Mouse (Mus musculus) cerebellum, adult 11 months (tissue): ENCODE results near the gene Pank2.
"Not testable (repeated sequence)": the region's sequence is repeated elsewhere in the genome, so short reads cannot be mapped to it uniquely, and the experiment has no call there.

Experiments used
- DNase-seq: peaks from one replicate; pipeline ENCODE4 v3.0.0; 2022

Pank2 gene

DNA sequence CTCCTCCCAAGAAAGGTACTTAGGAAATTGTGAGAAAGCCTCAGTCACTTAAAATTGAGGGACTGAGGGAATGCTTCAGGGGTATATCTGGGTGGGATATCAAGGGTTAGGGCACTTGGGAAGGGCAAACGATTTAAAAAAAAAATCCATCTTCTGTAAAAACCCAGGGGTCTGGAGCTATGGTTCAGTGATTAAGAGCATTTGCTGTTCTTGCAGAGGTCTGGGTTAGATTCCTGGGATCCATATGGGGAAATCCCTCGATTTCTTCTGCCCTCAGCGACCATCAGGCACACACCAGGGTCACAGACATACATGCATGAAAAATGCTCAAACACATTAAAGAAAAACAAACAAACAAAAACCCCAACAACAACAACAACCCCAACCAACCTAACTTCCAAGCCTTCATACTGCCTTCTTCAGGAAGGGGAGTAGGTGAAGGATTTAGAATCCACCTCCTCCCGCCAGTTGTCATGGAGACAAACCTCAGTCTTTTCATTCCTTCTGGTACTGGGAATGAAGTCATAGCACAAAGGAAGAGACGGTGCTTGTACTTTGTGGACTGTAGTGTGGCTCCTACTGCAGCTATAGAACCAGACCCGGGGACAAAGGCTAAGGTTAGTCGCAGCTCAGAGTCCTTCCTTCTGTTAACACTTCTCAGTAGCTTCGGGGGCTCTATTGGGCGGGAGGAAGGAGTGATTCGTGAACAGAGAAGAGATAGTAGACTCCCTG is 648 bp upstream of the Pank2 start:
- DNase-seq, result no peak

DNA sequence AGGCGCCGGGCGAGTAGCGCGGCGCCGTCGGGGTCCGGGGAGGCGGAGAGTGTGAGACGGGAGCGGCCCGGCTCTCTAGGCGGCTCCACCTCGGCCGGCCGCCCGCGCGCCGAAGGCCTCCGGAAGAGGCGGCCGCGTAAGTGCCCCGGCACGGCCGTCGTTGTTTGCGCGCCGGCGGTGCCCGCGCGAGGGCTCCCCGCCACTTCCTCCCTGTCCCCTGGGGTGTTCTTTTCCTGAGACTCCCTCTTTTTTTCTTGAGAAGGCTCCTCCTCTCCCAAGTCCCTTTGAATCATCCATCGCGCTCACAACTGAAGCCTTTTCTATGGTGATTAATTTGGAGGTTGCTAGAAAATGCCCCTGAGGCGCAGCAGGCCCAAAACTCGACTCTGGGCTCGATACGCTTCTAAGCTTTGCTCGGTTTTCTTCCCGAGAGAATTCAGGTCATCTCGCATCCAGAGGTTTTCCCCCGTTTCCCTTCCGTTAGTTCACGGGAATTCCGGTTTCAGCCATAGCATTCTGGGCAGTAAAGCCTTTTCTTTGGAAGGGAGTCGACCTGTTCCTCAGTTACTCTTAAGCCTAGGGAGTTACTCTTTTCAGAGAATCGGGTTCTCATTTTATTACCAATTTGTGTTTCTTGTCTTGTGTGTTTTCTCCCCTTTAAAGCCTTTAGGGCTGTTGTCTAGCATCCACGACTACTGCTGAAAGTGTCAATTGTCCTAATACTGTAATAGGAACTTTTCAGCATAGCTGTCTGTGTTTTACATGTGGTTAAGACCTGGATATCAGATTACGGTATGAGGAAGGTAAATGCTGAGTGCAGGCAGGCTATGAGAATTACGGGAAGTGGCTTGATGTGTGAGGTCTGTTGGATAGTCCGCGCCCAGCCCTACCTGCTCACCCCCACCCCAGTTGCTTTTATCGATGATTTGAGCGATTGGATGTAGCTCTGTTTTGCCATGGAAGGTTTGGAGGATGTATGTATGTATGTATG is 680 bp downstream of the Pank2 start:
- no peak for DNase-seq

DNA sequence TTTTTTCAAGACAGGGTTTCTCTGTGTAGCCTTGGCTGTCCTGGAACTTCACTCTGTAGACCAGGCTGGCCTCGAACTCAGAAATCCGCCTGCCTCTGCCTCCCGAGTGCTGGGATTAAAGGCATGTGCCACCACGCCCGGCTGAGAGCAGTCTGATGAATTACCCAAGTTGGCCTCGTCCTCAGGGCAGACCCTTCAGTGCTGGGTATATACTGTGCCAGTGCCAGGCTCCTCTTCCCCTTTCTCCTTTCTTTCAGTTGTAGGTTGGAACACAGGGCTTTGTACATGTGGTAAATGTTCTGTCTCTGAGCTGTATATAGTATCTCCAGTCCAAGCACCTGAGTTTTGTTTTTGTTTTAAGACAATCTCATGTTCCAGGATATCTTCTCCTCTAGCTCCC is 1.7 kb downstream of the Pank2 start:
- DNase-seq, result no peak

DNA sequence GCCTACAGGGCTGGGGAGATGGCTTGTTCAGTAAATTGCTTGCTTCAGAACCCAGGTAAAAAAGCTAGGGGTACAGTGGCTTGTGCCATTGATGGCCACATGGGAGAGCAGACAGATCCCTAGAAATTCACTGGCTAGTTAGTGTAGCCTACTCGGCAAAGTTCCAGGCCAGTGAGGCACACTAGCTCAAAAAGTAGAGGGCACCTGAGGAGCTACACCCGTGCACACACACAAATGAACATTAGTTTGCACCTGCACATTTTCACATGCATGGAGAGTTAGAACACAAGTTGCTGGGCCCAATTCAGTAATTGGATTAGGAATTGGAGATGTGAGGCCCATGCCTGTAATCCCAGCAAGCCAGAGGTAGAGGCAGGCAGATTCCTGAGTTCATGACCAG is 2.8 kb downstream of the Pank2 start:
- DNase-seq, result no peak

DNA sequence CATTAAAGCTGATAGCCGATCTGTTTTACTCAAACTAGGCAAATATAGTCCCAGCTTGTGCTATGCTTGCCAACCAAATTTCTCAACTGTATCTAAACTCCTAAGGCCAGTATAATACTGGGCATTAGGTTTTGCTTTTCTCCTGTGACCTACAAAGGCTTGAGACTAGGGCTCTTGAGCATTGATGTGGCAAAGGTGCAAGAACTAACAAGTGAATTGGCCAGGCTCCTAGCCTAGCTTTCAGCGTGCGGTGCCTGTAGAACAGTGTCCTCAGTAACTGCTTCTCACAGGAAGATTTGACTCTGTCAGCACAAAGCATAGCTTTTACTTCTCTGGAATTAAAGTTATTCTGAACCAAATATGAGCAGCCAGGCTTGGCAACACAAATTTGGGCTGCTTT is 13.2 kb downstream of the Pank2 start:
- no peak for DNase-seq

DNA sequence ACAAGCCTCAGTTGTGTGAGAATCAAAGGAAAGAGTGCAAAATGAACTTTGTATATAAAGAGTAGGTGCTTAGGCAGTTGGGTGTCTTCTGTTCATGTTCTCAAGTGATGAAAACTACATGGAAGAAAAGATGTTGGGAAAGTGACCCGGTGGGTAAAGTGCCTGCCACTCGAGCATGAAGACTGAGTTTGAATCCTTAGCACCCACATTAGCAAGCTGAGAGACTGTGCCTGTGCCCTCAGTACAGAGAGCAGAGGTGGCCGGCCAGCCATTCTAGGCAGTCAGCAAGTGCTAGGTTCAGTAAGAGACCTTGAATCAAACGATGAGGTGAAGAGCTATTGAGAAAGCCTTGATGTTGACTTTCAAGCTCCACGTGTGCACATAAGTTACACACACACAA is 14.4 kb downstream of the Pank2 start:
- no peak for DNase-seq

DNA sequence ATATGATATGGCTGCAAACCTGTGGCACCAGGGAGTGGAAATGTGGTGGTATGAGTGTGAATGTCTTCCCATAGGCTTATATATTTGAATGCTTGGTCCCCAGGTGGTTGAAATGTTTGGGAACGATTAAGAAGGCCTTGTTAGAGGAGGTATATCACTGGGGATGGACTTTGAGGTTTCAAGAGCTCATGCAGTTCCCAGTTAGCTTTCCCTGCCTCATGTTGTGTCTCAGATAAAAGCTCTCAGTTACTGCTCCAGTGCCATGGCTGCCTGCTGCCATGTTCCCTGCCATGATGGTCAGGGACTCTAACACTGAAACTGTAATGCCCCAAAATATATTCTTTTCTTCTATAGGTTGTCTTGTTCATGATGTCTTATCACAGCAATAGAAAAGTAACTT is 19.3 kb downstream of the Pank2 start:
- DNase-seq, result no peak

DNA sequence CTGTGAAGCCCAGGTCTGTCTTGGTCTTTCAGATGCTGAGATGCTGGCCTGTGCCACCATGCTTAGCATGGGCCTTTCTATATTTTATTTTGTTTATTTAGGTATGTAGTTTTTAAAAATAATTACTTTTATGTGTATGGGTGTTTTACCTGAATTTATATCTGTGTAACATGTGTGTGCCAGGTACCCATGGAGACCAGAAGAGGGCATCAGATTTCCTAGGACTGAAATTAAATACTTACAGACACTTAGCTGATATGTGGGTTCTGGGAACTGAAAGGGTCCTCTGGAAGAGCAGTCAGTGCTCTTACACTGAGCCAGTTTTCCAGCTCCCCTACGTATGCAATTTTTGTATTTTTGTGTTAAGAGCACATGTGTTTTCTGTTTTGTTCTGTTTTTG is 24.0 kb downstream of the Pank2 start:
- no peak for DNase-seq

DNA sequence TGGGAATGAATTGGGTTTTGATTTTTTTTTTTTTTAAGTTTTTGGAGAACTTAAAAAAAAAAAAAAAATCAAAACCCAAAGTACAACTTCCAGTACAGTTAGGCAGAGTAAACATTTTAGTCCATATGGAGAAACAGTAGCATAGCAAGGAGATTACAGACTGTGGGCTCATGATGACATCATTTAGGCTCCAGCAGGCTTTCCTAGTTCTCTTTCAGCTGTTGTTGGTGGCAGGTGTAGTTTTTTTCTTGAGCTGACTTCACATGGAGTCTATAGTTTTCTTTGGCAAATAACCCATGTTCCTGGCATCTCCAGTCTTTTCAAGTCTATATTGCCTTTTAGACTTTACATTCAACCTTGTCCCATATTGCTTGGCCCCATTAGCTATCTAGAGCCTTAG is 28.4 kb downstream of the Pank2 start:
- no peak for DNase-seq

DNA sequence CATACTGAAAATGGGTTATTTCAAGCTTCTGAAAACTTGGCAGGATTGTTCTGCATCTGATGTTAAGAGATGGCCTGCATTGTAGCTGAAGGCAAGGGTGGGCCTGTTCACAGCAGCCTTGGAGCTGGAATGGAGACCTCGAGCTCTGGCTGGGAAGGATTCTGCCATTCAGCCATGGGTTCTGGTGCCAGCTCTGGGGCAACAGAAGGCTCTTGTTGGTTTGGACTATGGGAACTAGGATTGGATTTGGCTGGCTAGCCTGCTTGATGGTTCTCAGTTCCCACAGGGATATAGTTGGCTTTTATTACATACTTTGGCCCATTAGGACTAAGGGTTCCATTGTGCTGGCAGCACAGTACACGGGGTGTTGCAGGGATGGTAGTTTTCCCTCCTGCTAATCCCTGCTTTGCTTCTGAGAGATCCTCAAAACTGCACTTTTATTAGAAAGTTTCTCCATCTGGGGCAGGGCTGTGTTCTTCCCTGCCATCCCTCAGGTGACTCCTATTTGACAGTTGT is 34.5 kb downstream of the Pank2 start:
- no peak for DNase-seq

DNA sequence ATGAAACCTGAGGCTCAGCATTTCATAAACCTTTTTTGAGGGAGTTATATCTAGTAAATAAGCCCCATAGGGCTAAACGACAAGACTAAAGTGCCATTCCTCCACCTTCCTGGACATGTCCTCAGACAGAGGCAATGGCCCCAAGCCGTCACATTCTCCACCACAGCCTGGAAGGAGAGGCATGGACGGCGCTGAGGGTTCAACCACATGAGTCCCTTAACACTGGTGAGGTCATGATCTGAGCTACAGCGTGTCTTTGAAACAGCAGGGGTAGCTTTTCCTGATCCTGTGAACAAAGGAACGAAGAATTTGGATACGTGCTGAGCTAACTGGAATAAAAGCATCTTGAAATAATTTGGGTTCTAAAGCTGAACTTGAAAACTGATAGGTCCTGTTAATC is 36.4 kb downstream of the Pank2 start:
- not testable (repeated sequence) for DNase-seq

DNA sequence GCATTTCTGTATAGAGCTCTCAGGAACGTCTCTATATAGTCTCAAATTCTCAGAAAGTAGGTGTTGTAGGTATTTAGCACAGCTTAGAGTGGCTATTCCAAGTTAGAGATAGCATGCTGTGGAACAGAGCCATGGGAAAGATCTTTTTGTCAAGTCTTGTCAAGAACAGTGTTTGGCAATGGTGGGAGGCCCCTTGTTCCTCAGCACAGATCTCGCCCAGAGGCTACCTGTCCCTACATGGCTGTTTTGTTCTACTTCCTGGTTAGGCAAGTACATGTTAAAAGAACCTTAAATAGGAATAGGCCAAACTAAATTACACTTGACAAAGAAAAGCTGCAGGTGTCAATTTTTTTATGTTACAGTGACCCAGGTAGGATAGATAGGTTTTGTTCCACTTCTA is 38.2 kb downstream of the Pank2 start:
- DNase-seq, result no peak

DNA sequence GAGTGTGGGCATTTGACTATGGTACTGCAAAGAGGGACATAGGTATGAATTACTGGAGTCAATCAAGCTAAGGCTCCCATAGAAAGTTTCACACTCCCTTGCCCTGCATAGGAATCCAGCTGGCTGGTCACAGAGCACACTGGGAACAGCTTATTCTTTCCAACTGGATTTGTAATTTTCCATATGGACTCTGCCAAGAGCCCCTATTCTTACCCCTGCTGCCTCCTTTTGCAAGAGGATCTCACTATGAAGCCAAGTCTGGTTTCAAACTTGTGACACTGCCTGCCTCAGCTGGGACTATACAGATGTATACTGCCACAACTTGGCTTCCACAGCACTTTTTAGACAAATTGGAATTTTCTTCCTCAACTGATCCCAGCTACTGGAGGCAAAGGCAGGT is 39.3 kb downstream of the Pank2 start:
- no peak for DNase-seq

DNA sequence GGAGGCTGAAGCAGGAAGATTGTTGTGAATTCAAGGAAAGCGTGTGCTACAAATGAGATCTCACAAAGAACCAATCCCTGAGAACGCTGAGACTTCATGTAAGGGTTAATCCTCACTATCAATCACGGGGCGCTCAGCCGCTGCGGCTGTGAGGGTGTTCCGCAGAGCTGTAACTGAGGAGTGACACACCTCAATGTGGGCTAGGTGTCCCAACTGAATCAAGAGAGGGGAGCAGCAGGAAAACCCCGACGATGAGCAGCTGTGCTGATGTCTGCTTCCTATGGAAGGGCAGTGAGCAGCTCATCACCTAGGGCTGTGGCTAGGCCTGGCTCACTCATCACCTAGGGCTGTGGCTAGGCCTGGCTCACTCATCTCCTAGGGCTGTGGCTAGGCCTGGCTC is 42.2 kb downstream of the Pank2 start:
- DNase-seq, result no peak

DNA sequence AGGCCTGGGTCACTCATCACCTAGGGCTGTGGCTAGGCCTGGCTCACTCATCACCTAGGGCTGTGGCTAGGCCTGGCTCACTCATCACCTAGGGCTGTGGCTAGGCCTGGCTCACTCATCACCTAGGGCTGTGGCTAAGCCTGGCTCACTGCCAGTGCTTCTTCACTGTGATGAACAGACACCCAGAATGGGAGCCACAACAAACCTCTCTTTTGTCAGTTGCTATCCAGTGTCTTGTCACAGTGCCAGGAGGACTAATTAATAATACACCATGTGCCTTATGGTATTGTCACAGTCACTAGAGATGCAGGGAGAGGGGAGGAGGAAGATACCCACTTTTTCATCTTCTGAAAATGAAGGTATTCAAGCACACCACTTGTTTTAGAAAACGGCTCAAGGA is 42.9 kb downstream of the Pank2 start:
- DNase-seq, result peak; percentile 15

DNA sequence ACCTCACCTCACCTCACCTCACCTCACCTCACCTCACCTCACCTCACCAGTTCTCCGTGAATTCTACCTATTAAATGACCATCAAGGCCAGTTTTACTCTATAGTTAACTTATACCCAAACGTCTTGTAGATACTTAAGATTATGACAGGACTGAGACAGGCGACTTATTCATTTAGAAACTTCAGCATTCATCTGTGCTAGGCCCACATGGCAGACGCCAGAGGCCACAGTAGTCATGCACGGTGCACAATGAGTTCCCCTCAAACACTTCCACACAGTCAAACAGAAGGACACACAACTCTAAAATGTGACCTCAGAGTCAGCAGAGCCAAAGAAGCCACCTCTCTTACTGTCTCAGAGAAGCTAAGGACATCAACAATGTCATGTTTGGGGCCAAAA is 45.1 kb downstream of the Pank2 start:
- no peak for DNase-seq

DNA sequence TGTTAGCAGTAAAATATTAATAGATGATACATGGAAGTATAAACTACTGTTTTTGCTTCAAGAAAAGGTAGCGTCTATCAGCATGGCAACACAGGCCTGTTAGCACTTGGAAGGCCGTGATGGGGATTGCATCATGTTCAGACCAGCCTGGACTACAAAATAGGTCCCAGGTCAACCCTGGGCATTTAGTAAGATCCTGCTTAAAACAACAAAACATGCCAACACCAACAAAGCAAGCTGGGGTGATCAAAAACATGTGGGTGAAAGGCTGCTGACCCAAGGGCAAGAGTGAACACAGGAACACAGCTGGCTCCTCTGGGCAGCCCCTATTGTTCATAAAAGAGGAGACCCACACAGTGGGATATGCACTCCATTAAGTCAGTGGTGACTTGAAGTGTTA is 45.5 kb downstream of the Pank2 start:
- no peak for DNase-seq

DNA sequence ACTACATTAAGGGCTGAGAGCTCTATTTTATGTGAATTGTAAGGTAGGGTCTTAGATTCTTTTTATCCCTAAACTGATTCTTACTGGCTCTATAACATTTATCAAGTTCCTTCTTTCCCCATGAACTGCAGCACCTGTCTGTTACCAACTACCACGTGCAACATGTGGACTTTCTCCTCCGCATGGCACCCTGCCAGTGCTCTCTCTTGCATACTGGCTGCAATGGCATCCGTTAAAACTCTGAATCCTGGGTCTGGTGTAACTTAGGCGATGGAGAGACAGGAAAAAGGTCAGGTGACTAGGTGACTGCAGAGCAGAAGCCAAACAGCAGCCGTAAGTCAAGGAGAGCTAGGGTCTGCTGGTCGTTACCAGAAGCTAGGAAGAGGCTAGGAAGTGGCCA is 47.0 kb downstream of the Pank2 start:
- no peak for DNase-seq

DNA sequence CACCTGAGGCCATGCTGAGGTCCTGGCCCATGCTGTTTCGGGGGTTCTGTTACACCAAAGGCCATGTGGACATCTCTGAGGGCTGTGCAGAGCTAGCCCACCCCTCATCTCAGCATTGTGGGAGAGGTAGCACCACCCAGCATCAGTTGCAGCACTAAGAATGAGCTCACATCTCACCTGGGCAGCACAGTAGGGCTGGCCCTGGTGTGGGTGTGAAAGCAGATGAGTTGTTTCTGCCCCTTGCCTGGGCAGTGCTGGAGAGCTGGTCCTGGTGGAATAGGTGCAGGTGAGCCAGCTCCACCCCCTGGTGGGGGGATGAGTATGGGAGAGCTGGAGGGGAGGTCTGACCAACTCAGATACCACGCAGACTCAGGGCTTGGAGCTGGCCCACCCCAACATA is 53.9 kb downstream of the Pank2 start:
- no peak for DNase-seq

DNA sequence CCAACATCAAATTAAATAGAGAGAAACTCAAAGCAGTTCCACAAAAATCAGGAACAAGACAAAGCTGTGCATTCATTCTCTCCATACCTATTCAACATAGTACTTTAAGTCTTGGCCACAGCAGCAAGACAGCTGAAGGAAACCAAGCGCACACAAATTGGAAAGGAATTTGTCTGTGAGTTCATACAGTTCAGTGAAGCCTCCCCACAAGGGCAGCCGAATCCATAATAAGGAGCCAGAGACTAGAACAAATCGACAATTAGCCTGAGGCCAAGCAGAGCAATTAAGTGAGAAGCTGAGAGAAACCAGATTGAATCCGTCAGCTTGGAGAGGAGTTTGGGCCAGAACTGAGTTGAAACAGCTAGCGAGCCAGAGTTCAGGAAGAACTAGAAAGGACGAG is 57.1 kb downstream of the Pank2 start:
- DNase-seq, result no peak

DNA sequence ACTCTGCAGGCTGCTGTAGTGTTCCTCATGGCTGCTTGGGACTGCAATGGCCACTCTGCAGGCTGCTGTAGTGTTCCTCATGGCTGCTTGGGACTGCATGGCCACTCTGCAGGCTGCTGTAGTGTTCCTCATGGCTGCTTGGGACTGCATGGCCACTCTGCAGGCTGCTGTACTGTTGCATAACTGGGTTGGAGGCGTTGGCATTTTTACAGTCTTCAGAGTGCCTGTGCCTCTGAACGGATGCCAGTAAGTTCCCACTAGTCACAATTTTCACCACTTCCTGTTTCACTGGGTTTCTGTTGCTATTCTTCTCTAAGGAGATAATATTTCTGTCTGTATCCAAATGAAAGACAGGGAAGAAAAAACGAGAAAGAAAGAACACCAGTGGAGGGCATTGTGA is 58.9 kb downstream of the Pank2 start:
- DNase-seq, result peak; percentile 43

DNA sequence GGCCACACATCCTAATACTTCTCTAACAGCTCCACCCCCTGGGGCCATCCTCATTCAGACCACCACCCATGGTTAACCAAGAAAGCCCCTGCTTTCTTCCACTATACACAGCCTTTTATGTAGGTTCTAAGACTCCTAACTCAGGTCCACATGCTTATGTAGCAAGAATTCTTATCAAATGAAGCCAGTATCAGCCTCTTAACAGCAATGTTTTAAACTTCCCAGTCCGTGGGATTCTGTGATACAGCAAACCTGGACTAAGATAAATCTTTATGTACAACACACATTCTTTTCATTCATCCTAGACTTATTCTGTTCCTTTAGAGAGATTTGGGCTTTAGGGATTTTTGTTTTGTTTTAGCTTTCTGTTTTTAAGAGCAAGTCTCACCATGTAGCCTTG is 61.4 kb downstream of the Pank2 start:
- no peak for DNase-seq

DNA sequence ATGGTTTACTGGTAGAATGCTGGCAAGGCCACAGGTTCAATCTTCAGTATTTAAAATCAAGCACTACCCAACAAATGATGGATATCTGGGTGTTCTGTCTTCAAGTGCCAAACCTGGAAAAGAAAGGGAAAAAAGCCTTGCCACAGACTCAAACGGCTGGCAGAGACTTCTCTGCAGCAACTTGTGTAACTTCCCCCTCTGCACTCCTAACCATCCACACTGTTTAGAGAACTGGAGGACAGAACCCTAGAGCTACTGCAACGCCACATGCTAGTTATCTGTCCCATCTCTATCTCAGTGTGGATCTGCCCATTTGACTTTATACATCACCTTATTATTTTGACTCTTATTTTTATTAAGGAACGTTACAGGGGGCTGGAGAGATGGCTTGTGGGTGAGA is 63.7 kb downstream of the Pank2 start:
- no peak for DNase-seq

DNA sequence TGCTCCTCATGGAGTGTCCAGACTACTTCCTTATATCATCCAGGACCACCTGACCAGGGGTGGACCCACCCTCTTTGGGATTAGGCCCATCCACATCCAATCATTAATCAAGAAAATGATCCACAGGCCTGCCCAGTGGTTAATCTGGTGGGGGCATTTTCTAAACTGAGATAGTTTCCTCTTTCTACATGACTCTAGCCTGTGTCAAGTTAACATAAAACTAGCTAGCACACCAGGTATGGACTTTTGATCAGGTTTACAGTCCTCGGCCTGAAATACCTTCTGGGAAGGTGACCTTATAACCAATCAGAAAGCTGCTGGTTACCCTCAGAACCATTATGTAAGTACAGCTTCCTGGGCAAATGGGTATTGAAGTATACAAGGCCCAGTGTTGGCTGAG is 66.7 kb downstream of the Pank2 start:
- no peak for DNase-seq
